Mouse (Mus musculus) inflammation-experienced regulatory T-cells (primary cell): Measurements from ENCODE around the gene Cryl1. TPM values are rescaled to one million over a fixed set of nuclear protein-coding genes. Genes with fewer than 3 reads are reported as not detected.

ENCODE experiments used
- polyA plus RNA-seq, 2 experiments: library from polyadenylated mRNA; unstranded; fragments of 100-300 nt; shearing (Covaris generic); gene quantifications; one replicate each; pipeline ENCODE4 v1.2.1; 2017

Gene Cryl1
- 10 to 100 TPM; 22.3 to 29.0 TPM for polyA plus RNA-seq

DNA sequence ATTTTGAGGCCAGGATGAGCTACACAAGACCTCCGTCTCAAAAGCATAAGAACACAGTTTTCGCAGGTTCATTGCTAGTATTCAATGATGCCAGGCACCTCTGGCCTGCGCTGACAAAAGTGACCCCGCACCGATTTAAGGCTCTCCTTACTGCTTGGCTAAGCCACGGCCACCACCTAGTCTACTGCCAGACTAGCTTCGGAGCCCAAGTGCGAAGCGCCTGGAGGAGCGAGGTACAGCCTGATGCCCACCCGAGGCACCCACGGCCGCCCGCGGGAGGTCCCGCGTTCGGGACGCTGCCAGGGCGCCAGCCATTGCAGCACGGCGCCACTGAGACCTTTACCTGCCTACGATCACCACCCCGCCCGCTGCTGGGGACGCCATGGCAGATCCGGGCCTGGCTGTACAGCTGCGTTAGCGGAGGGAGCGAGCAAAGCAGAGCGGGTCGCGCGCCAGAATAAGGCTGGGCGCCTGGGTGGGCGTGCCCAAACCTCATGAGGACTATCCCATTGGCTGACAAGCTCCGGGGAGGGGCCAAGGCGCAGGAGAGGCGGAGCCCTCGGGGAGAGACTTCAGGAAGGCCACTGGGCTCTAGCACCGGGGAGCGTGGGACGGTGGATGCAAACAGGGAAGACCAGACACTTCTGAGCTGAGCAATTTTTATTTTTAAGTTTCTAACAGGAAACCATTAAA, at the start of gene Cryl1:
Gene Cryl1, minus strand, starts transcription at position 465 of the 693 bp plus-strand sequence.

DNA sequence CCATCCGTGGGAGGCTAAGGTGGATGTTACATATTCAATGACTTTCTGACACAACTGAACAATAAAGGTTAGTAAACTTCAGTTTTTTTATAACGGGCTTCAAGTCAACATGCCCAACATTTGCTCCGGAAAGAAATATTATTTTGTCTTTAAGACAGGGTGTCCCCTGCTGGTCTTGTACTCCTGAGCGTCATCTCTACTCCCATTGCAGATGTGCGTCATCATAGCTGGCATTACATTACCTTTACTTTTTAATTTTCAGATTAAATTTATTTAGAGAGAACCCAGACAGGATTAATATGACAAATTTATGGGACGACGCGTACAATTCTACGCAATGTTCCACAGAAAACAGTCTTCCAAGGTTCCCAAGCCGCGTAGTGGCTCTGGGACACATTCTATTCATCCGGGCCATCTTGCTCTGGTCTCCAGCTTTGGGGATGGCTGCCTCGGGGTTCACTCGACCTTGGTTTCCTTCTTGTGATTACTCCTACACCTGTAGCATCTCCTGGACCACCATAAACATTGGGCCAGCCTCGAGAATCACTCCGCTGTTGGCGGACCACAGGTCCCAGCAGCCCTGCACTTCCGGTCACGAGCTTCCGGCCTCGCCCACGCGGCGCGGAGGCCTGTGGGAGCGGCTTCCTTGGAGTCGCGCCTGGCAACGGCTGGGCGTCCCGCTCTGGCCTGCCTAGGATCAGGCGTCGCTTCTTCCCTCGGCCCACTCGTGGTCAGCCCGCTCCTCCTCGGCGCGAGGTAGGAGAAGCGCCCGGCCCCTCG, 25.3 kb upstream of the Cryl1 start, which contains the start of gene Ift88:
Gene Ift88, plus strand, starts transcription at position 631 of the 780 bp plus-strand sequence.

Other genes starting within 250 kb of the Cryl1 start
- 1 to 10 TPM; 2.4 to 3.1 TPM for gene Ift88, start 25.5 kb upstream of the Cryl1 start, polyA plus RNA-seq
- gene Il17d, start 126.2 kb upstream of the Cryl1 start, polyA plus RNA-seq = under 1 TPM in 1 of 2 experiments, not detected in 1; 0.24 TPM
- gene Eef1akmt1, start 173.1 kb upstream of the Cryl1 start, polyA plus RNA-seq = 100 to 1,000 TPM in 1 of 2 experiments, 10 to 100 TPM in 1; 65.9 to 111 TPM